Mouse (Mus musculus): ENCODE results near the gene Tbc1d4. TPM values are rescaled to one million over a fixed set of nuclear protein-coding genes. Genes with fewer than 3 reads are reported as not detected.

Gene Tbc1d4
- polyA plus RNA-seq, 2 experiments from 2014 or later = 145 to 157 TPM

GRCm38 (mm10) chr14:101530455-101530854 lies 78.5 kb downstream of the Tbc1d4 start:
- ATAC-seq = no peak

- no peak for ATAC-seq
Observed at GRCm38 (mm10) chr14:101529194-101529593, 79.8 kb downstream of the Tbc1d4 start.

GRCm38 (mm10) chr14:101527420-101527996 lies 81.5 kb downstream of the Tbc1d4 start:
- no peak for ATAC-seq

- ATAC-seq = no peak
Observed at GRCm38 (mm10) chr14:101526478-101526877, 82.5 kb downstream of the Tbc1d4 start.

- ATAC-seq = no peak
Observed at GRCm38 (mm10) chr14:101519964-101520363, 89.0 kb downstream of the Tbc1d4 start.

GRCm38 (mm10) chr14:101518259-101518658 lies 90.7 kb downstream of the Tbc1d4 start:
- ATAC-seq = no peak

- no peak for ATAC-seq
Observed at GRCm38 (mm10) chr14:101517801-101518200, 91.2 kb downstream of the Tbc1d4 start.

GRCm38 (mm10) chr14:101517341-101517740 lies 91.7 kb downstream of the Tbc1d4 start:
- peak; percentile 83 for ATAC-seq

GRCm38 (mm10) chr14:101516864-101517263 lies 92.1 kb downstream of the Tbc1d4 start:
- ATAC-seq = no peak

- ATAC-seq = no peak
Observed at GRCm38 (mm10) chr14:101516031-101516430, 93.0 kb downstream of the Tbc1d4 start.

GRCm38 (mm10) chr14:101515271-101515670 lies 93.7 kb downstream of the Tbc1d4 start:
- ATAC-seq = no peak

GRCm38 (mm10) chr14:101514557-101514971 lies 94.4 kb downstream of the Tbc1d4 start:
- no peak for ATAC-seq

- no peak for ATAC-seq
Observed at GRCm38 (mm10) chr14:101513163-101513562, 95.8 kb downstream of the Tbc1d4 start.

- no peak for ATAC-seq
Observed at GRCm38 (mm10) chr14:101511410-101511809, 97.6 kb downstream of the Tbc1d4 start.

- ATAC-seq = peak; percentile 89
Observed at GRCm38 (mm10) chr14:101510540-101511313, 98.3 kb downstream of the Tbc1d4 start.

GRCm38 (mm10) chr14:101509759-101510158 lies 99.2 kb downstream of the Tbc1d4 start:
- no peak for ATAC-seq

- ATAC-seq = no peak
Observed at GRCm38 (mm10) chr14:101507956-101508355, 101.0 kb downstream of the Tbc1d4 start.

GRCm38 (mm10) chr14:101507146-101507545 lies 101.8 kb downstream of the Tbc1d4 start:
- no peak for ATAC-seq

- no peak for ATAC-seq
Observed at GRCm38 (mm10) chr14:101505805-101506204, 103.2 kb downstream of the Tbc1d4 start.

GRCm38 (mm10) chr14:101504473-101505200 lies 104.4 kb downstream of the Tbc1d4 start:
- ATAC-seq = peak; percentile 93

GRCm38 (mm10) chr14:101503168-101503961 lies 105.6 kb downstream of the Tbc1d4 start:
- ATAC-seq = no peak

- no peak for ATAC-seq
Observed at GRCm38 (mm10) chr14:101501868-101502267, 107.1 kb downstream of the Tbc1d4 start.

GRCm38 (mm10) chr14:101501452-101501851 lies 107.5 kb downstream of the Tbc1d4 start:
- ATAC-seq = no peak
